Mouse (Mus musculus) urinary bladder, postnatal 36 days (tissue): ENCODE results near the gene Gna15.
A peak's percentile ranks its signal among the peaks of the same experiment; 100 is the strongest.

Source experiments
- DNase-seq, 2 experiments: peaks; one replicate each; pipeline ENCODE4 v3.0.0; 2022; ENCODE audit warnings: low spot score in 2 of 2, mixed read lengths in 1 of 2

Gene Gna15

DNA sequence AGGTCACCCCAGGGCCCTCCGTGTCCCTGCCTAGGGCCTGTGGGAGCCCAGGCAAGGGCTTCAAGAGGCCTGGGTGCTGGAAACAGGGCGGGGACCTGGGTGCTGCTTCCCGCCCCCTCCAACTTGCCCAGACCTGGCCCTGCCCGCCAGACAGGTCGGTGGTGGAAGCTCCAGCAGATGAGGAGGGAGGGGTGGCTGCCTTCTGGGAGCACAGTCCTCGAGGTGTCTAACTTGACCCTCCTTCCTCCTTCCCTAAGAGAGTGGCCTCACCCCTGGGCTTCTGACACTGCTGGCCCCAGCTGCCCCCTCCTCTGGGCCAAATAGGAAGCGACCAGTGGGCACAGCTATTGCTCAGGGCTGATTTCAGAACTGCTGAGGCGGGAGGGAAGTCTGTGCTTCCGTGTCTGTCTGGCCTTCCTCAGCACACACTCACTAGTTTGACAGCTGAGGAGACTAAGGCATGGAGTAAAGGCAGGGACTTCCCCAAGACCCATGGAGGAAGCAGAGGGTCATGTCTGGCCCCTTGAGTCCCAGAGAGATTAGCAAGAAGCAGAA lies at the start of gene Gna15:
Gene Gna15, minus strand, starts transcription at position 175 of the 555 bp plus-strand sequence.
- peak; percentile 57 to 74 for DNase-seq

DNA sequence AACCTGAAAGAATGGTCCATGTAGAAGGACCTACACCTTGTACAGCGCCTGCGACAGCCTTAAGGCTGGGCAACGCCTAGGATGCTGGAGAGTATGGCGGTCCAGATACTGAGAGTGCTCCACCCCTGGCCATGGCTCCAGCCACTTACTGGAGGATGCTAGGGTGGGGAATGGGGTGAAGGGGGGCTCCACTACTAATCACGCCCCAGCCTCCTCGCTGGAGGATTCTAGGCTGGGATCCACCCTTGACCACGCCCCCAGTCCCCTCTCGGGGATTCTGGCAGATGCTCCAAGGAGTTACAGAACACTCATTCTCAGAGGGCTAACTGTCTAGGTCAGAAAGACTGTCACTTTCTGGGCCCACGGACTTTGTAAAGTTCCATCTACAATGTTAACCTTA lies 49.0 kb upstream of the Gna15 start:
- peak; percentile 38 to 68 for DNase-seq

DNA sequence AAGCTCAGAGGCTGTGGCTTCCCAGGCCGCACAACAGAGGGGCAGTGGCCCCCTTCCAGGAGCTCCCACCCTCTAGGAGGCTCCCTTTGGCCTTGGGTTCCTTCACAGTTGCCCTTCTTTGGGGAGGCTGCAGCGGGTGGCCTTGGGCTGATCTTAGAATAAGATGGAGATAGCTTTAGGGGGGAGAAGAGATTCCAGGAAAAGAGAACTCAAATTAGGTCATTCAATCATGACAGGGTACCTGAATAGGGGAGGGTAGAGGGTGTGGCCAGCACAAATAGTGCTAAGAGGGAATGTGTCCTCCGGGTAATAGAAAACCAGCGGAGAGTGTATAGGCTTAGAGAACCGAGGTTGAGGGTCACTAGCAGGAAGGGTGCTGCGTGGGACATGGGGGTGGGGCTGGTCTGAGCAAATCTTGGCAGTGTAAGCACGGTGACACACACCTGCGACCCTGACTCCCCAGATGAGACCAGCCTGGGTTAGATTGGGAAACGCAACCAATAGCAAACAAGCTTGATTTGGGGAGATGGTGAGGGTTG lies 48.2 kb upstream of the Gna15 start:
- no peak for DNase-seq

DNA sequence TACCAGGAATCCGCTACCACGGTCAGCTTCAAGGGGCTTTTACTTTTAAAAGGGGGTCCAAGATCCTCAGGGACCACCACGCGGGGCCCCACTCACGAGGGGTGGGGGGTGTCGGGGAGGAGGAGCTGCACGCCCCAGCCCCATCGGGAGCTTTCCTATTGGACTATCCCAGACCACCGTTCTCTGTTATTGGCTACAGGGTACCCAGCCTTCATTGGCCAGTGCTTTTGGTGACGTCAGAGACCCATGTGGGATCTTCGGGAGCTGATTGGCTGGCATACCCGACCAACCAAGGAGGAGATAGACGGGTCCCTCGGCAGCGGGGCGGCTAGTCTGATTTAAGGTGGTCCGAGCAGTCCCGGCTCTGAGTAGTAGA lies 47.5 kb upstream of the Gna15 start:
- peak; percentile 97 to 99 for DNase-seq

DNA sequence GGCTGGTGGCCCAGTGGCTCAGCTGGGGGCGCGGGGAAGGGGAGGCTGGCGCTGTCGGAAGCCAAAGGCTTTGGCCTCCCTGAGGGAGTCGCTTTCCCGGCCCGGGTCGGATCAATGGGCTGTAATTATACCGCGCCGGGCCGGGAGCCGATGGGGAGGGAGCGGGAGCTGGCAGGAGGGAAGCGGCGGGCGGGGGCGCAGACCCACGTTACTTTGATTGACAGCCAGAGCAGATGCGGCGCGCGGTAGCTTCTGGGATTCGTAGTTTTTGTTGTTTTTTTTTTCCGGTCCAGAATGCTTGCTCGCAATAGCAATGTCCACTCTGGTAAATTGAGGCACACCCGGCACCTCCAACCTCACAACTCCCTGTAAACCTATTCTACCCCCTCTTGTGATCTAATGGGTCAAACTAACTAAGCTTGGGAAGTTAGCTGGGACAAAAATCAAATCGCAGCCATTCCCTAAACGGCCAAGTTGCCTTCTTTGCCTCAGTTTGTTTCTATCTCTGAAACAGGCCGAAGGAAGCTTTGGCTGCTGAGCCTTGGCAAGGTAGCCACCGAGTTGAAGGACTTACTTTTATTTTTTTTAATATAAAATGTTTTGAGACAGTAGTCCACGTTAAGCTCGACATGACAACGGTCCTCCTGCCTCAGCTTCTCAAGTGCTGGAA lies 46.9 kb upstream of the Gna15 start:
- peak; percentile 86 to 92 for DNase-seq

DNA sequence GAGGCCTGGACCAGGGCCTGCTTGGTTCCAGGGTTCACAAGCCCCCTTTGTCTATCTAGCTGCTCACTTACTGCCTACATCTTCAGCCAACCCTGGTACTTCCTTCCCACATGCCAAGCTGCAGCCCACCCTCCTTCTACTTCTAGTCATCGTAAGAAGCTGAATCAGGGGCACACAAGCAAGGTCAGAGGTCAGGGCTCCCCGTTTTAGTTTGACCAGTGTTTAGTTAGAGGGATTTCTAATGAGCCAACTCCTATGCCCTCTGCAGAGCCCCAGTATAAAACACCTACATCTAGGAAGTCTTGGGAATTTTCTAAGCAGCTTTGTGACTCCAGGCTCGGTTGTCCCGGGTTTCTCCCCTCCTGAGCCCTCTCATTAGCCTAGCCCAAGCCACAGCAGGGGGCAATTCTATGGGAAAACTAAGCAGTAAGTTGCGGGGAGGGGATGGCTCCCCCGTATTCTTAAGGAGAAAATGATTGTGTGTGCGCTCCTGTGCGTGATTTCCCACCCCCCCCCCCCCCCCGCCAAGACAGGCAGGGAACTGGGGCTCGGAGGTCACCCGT lies 46.3 kb upstream of the Gna15 start:
- no peak for DNase-seq

DNA sequence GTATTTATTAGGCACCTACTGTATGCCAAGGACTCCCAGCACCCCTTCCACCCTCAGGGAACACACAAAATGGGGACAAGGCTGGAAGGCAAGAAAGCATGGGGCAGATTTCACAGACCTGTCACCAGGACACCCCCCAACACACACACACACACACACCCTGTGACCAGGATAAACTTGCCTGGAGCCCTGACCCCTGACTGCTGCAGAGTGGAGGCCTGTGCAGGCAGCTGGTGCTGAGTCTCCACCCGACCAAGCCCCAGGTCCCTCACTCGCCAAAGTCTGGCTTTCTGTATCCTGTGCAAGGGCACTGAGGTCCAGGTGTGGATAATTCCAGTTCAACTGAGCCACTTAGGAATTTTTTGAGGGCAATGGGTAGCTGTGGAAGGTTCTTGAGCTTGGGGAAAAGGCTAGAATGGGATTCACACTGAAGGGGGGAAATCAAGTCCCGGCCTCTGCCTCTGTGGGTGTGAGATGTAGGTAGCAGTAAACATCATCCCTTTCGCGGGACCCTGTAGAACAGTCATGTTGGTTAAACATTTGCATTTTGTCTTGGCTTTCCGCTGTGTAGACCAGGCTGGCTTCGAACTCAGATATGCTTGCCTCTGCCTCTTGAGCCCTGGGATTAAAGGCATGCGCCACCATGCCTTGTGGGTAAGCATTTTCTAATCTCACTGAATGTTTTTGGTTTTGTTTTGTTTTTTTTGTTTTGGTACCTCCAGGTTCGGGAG lies 45.6 kb upstream of the Gna15 start:
- DNase-seq: no peak

DNA sequence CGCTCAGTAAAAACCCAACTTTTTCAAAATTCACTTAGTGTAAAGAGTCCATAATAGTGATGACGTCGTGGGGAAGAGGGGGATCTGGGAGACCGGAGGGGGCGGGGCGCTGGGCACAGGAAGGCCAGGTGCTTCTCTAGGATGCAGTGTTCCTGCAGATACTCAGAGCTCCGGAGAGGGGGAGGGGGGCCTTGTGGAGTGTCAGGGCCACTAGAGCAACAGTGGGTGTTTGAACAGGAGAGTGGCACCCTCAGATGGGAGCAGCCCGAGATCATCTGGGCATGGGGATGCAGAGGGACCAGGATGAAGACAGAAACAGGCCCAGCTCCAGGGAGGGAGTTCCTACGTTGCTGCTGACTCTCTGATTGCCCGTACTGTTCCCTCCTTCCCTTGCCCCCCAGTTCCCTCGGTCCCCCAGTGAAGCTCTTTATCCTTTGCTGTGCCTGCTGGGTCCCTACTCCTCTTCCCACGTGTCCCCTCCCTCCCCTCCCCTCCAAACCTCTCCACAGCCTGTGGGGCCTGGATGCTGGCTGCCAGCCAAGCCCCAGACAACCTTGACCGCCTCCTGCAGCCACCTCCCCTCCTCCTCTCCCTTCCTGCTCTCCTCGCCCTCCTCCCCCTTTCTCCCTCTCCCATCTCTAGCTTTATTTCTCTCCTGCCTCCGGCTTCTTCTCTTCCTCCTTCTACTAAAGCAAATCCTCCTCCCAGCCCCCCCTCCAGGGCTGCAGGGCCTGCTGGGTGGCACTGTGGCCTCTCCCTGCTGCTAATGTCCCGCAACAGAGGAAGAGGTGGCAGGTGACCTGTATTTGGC lies 44.6 kb upstream of the Gna15 start:
- DNase-seq: no peak

DNA sequence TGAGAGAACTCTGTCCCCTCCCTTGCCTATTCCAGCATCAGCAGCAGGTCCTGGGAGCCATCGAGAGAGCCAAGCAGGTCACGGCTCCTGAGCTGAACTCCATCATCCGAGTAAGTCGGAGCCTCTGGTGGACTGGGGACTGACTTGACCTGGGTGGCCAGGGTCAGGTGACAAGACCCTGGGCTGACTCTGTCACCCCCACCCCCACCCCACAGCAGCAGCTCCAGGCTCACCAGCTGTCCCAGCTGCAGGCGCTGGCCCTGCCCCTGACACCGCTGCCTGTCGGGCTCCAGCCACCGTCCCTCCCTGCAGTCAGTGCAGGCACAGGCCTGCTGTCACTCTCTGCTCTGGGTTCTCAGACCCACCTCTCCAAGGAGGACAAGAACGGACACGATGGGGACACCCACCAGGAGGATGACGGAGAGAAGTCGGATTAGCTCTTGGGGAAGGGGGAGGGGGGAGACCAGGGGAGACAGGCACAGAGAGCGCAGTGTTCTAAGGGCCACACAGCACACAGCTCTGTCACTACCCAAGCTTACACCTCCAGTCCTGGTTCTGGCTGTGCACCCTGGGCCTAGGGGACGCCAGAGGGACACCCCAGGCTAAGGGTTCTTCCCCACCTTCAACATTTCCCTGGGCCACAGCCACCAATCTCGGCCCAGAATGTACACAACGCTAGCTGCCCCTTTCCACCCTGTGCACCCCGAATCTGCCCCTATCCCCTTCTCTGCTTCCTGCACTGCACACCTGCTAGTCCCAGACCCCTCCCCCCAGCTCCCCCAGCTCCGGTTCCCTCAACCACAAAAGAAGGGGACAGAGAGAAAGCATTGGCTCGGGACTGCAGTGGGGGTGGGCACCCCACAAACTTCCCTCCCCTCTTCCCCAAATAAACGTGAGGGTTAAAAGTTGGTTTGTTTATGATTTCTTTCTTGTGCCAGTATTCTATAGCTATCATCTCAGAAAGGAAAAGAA lies 41.5 kb upstream of the Gna15 start:
- DNase-seq: no peak

DNA sequence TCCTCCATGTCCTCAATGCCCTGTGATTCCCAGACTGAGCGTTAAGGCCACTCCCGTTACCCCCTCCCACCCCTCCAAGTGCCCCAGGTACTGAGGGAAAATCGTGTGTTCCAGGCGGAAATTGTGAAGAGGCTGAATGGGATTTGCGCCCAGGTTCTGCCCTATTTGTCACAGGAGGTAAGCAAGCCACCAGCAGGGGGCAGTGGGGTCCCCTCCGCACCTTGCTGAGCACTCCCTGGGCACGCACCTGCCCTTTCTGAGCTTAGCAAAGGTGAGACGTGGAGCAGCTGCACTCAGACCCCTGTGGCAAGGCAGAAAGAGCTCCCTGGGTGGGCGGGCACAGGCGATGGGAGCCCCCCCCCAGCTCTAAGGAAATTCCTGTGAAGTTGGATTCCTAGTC lies 40.7 kb upstream of the Gna15 start:
- DNase-seq: no peak

DNA sequence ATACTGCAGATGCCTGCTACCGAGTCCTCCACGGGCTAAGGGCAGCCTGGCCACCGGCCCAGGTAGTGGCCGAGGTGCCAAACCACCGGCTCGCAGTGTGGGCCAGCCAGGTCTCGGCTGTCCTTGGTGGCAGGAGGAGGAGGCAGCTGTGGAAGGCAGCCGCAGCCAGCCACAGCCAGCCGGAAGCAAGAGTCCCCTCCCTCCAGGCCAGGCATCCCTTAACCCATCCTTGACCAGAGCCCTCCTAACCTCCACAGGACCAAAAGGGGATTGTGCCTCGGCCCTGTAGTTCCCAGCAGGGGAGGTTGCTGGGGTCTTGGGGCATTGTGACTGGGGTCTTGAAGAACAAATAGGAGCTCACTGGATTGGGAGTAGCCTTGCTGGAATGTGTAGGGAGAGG lies 40.2 kb upstream of the Gna15 start:
- no peak for DNase-seq

DNA sequence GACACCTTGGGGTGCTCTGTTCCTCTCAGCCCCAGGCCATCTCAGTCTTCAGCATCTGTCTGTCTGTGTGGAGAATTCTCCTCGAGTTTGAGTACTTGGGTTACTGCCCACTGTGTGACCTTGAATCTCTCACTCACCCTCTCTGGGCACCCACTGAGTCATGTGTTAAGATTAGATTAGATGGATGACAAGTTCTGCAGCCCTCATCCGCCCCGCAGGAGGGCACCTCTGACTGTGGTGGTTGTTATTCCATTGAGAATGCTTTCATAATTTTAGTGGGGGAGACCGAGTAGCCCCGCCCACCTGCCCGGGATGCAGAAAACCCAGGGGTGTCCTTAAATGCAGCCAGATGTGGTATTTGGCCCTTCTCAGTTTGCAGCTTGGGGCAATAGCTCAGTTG lies 39.5 kb upstream of the Gna15 start:
- no peak for DNase-seq

DNA sequence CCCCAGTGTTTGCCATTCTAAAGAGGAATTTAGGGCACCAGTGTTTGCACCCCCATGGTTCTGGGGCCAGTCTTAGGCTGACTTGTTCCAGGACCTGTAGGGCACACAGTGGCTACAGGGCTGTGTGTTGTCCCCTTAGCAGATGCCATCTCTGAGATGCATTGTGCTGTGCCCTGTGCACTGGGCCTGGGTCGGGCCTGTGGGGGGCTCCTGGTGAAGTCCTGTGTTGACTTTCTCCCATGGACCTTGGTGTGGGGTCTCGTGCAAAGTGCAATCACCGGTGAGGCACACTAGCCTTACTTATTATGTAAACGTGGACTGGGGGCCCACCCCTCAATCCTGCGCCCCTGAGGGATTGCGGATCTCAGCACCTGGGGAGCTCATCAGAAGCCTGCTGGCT lies 38.4 kb upstream of the Gna15 start:
- DNase-seq: no peak

DNA sequence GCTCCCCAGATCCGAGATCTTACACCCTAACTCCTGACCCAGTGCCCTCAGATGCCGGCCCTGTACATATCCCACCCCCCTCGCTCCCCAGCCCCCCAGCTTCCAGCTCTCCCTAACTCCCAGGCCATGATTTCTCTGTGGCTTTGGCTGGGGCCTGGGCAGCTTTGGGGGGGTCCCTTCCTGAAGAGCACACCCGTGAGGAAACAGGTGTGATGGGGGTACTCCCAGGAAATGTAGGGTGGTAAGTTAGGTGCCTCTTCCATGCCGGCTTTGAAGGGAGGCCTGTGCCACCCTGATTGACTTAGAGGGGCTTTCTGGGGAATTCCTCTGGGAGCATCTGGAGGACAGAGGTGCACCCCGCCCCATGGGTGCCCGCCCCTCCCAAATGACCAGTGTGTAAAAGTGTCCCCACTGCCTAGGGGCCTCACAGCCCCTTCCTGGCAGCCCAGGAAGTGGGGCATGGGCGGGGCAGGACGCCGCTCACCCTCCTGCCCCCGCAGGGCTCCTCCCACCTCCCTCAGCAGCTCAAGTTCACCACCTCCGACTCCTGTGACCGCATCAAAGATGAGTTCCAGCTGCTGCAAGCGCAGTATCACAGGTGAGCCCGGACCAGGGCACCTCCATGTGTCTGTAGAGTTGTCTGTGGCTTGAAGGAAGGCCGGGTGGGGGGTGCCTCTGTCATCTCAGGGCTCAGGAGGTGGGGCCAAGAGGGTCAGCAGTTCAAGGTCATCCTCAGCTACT lies 36.9 kb upstream of the Gna15 start:
- DNase-seq: no peak

DNA sequence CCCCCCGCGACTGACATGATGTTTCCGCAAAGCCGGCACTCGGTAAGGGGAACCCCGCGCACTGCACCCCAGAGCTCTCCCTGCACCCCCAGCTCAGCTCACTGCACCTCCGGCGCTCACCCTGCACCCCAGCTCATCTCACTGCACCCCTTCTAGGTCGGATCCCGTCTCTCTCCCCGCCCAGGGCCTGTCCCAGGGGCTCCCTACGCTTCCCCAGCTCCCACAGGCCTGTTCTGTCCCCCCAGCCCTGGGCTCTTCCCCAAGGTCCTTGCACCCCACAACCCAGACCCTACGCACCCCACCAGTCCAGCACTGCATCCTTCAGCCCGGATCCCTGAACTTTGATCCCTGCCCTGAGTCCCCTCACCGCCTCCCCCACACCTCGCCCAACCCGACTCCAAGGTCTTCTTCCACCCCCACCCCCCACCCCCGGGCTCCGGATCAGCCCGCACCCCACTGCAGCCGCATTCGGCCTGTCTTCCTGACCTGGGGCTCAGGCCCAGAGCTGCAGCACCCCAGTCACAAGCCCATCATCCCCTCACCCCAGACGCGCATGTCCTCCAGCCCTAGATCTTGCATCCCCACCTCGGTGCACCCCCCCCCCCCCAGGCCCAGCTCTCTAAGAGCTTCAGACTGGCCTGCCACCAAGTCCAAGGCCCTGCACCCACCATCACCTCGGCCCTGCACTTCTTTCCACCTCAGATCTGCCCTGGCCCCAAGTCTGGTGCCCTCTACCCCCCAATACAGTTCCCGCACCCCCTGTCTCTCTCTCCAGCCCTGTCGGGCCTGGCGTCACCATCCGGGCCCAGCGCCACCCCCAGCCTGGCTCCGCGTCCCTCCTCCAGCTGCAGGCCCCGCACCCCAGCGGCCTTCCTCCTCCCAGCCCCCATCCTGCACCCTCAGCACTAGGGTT lies 35.9 kb upstream of the Gna15 start:
- DNase-seq: peak in 1 of 2 experiments; percentile 72

DNA sequence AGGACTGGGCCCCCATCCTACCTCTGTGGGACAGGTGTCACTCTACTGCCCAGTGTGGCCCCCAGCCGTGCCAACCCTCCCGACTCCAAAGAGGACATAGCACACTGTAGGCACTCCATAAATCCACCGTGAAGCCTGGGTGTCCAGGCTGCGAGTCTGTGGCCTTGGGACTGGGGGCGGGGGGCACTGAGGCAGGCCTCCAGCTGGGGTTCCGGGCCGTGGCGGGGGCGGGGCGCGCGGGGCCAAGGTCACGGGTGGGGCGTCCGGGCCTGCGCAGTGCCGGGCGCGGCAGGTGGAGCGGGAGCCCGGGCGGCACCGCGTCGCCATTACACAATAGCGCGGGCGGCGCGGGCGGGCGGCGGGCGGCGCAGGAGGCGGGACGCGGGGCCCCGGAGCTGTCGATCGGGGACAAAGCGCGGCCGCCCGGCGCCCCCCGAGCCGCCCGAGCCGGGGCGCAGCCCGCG lies 35.2 kb upstream of the Gna15 start, which contains the start of gene Aes:
Gene Aes, plus strand, starts transcription at position 326 of the 464 bp plus-strand sequence.
- DNase-seq: peak; percentile 69 to 83

DNA sequence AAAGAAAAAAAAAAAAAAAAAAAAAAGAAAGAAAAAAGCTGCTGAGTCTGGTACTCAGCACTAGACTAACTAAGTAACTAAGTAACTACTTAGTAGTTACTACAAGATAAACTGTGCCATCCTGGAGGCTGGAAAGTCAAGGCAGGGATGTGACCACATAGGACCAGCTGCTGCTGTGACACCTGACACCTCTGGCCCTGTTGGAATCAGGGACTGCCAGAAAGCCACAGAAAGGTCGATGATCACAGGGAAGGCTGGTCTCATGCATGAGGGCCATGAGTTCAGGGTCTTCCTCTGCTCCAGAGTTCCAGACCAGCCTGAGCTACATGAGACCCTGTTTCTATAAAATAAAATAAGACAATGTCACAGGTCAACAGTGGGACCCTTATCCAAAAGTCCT lies 33.5 kb upstream of the Gna15 start:
- DNase-seq: no peak

DNA sequence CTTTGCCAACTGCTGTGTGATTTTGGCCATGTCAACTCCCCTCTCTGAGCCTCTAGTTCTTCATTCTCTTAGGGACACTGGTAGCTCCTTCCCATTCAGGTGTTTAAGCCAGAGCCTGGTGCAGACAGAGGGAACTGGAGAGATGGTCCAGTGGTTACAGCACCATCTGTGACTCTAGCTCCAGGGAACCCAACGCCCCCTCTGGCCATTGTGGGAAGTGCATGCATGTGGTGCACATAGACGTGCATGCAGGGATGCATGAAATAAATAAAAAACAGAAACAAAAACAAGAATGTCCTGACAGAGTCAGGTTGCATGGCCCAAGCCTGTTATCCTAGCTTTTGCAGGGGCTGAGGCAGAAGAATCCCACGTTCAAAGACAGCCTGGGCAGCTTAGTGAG lies 32.3 kb upstream of the Gna15 start:
- no peak for DNase-seq
